Mouse (Mus musculus) forebrain, embryonic 11.5 days (tissue): ENCODE measurements around the gene Lemd2. TPM values are rescaled to one million over a fixed set of nuclear protein-coding genes. Genes with fewer than 3 reads are reported as not detected.

Experiments
- ATAC-seq: fragments of 200-750 bp; cut with Nextera tagmentation; replicated peaks from 2 replicates; pipeline ENCODE4 v1.8.0; 2017; ENCODE audit warnings: moderate TSS enrichment; ENCODE audit not compliant: low FRiP score
- DNase-seq: peaks from one replicate; pipeline ENCODE4 v3.0.0-alpha.2; 2017; ENCODE audit warnings: low spot score
- H3K27ac ChIP-seq: fragments of 300-500 bp; sonication (generic); 2 replicates; pipeline ENCODE4 v1.5.1; 2014; ENCODE audit warnings: low read depth, low read length
- H3K27me3 ChIP-seq: fragments of 300-500 bp; sonication (generic); 2 replicates; pipeline ENCODE4 v1.6.1; 2014; ENCODE audit warnings: mild to moderate bottlenecking, low read length, mixed read lengths; ENCODE audit not compliant: control insufficient read depth, insufficient read depth
- H3K36me3 ChIP-seq: fragments of 300-500 bp; sonication (generic); 2 replicates; pipeline ENCODE4 v1.6.1; 2014; ENCODE audit warnings: mild to moderate bottlenecking, low read length, moderate library complexity, mixed read lengths; ENCODE audit not compliant: control insufficient read depth, insufficient read depth
- H3K4me1 ChIP-seq: fragments of 300-500 bp; sonication (generic); replicated peaks from 2 replicates; pipeline ENCODE4 v1.6.1; 2014; ENCODE audit warnings: low read length, mixed read lengths; ENCODE audit not compliant: control insufficient read depth, insufficient read depth
- H3K4me2 ChIP-seq: fragments of 300-500 bp; sonication (generic); 2 replicates; pipeline ENCODE4 v1.6.1; 2014; ENCODE audit warnings: low read depth, mild to moderate bottlenecking, low read length, moderate library complexity, mixed read lengths; ENCODE audit not compliant: severe bottlenecking
- H3K4me3 ChIP-seq: fragments of 300-500 bp; sonication (generic); 2 replicates; pipeline ENCODE4 v1.5.1; 2014; ENCODE audit warnings: low read depth, low read length
- H3K9ac ChIP-seq: fragments of 300-500 bp; sonication (generic); 2 replicates; pipeline ENCODE4 v1.6.1; 2014; ENCODE audit warnings: low read length
- H3K9me3 ChIP-seq: fragments of 300-500 bp; sonication (generic); 2 replicates; pipeline ENCODE4 v1.6.1; 2016; ENCODE audit warnings: low read length, mixed read lengths; ENCODE audit not compliant: control insufficient read depth
- WGBS: fragments of 180-500 bp; shearing (Covaris S2); extraction: QIAGEN DNeasy Blood & Tissue Kit; methylation state at CpG from one replicate; pipeline ENCODE4 v1.1.7; 2014; 5-methylcytosine and 5-hydroxymethylcytosine counted together
- polyA plus RNA-seq: library from polyadenylated mRNA; unstranded; fragments of >200 nt; fragmentation: Nextera tagmentation; extraction: Ambion mirVana; gene quantifications from 2 replicates; pipeline ENCODE4 v1.2.1, GENCODE M21; 2014

Lemd2 gene
- polyA plus RNA-seq, 1 experiment from 2014 or later, result 18.1 TPM

DNA sequence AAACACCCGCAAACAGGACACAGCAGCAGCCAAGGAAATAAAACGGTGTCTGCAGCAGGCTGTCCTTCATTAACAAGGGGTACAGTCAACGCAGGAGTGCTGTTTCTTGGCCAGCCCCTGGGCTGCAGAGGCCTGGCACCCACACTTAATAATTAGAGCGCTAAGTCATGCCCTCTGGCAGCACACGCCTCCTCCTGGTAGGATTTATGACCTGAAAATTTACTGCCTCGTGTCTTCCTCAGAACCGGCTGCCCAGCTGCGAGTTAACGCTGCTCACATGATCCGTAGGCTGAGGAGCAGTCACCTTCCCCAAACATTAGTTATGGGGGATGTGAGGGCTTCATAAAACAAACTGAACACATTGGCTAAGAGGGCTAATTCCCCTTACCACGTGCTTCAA is 3.5 kb downstream of the Lemd2 start:
- H3K4me2 ChIP-seq, result no peak overlapping the region
- H3K36me3 ChIP-seq, result peaks cover 7% of the 10 kb centered on the region; the same call in 1 of the 2 replicates
- H3K27me3 ChIP-seq, result no peaks in the 10 kb centered on the region
- WGBS, result 93% methylated on average over 11 of the region's 11 CpGs
- H3K4me3 ChIP-seq, result no peak overlapping the region
- H3K9ac ChIP-seq, result no peak overlapping the region
- ATAC-seq, result no peak
- peaks cover 5% of the 10 kb centered on the region; the same call in 1 of the 2 replicates for H3K4me1 ChIP-seq
- no peak overlapping the region for H3K27ac ChIP-seq
- DNase-seq, result no peak
- H3K9me3 ChIP-seq, result no peaks in the 10 kb centered on the region

DNA sequence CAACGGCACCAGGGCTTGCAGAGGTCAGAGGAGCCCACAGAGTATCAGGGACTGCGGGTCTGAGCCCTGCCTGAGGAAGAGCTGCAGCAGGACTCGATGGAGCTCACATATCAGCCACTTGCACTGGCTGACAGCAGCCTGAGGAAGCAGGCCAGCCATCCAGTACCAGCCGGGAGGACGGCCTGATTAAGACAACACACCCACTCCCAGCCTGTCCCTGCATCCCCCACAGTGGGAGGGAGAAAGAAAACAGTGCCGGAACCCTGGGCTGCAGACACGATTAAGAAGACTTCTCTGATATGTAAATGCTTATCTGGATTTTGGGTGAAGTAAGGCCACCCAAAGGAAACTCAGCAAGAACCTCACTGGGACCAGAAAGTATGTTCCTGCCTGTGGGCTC is 4.4 kb downstream of the Lemd2 start:
- Histone ChIP-seq H3K9ac (no peak overlapping the region), H3K27ac (no peak overlapping the region), H3K27me3 (no peaks in the 10 kb centered on the region), H3K4me3 (no peak overlapping the region), H3K9me3 (no peaks in the 10 kb centered on the region), H3K4me2 (no peak overlapping the region), H3K4me1 (peaks cover 4% of the 10 kb centered on the region; the same call in 1 of the 2 replicates), H3K36me3 (peaks cover 10% of the 10 kb centered on the region; the same call in 1 of the 2 replicates)
- 86% methylated on average over 7 of the region's 7 CpGs for WGBS
- DNase-seq (no peak), ATAC-seq (no peak)

DNA sequence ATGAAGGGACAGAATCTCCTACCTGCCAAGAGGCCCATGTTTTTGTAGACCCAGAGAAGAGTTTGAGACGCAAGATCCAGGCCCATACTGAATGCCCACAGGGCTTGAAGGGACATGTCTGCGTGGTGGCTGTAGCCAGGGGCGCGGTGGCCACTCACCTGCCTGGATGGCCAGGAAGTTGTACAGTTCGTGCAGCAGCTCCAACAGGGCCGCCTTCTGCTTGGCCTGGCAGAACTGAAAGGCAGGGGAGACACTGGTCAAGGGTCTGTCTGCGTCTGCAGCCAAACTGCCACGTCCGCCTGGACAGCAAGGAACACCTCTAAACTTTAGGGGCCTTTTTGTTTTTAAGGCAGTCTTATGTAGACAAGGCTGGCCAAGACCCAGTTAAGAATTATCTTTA is 5.1 kb downstream of the Lemd2 start:
- no peaks in the 10 kb centered on the region for H3K9me3 ChIP-seq
- H3K4me2 ChIP-seq, result no peak overlapping the region
- H3K27ac ChIP-seq, result no peak overlapping the region
- H3K9ac ChIP-seq, result no peak overlapping the region
- no peak for ATAC-seq
- H3K4me1 ChIP-seq, result peaks cover 2% of the 10 kb centered on the region; the same call in 1 of the 2 replicates
- no peaks in the 10 kb centered on the region for H3K27me3 ChIP-seq
- peaks cover 10% of the 10 kb centered on the region; the same call in 1 of the 2 replicates for H3K36me3 ChIP-seq
- no peak for DNase-seq
- H3K4me3 ChIP-seq, result no peak overlapping the region
- 97% methylated on average over 9 of the region's 9 CpGs for WGBS

DNA sequence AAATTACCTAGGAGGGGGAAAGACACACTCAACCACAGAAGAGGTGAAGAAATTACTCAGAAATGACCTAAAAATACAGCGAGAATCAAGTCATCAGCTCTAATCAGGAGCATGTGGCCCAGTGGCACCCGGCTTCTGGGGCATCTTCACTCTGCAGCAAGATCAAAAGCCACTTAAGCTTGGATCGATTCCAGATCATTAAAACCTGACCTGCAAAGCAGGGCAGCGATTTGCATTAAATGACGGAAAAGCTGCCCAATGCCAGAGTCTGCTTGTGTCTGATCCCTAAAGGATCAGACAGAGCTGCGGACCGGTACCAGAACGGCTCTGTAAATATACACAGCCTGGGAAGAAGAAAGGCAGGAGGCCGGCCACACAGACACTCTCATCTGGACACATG is 8.1 kb downstream of the Lemd2 start:
- ATAC-seq (no peak), DNase-seq (no peak)
- Histone ChIP-seq H3K27me3 (no peaks in the 10 kb centered on the region), H3K9me3 (no peaks in the 10 kb centered on the region), H3K36me3 (peaks cover 17% of the 10 kb centered on the region; the same call in 1 of the 2 replicates), H3K4me3 (no peak overlapping the region), H3K27ac (no peak overlapping the region), H3K4me2 (no peak overlapping the region), H3K9ac (no peak overlapping the region), H3K4me1 (no peaks in the 10 kb centered on the region)
- 74% methylated on average over 9 of the region's 9 CpGs for WGBS

GRCm38 (mm10) chr17:27194258-27195185 is 9.7 kb downstream of the Lemd2 start:
- WGBS, result 51% methylated on average over 20 of the region's 20 CpGs
- Histone ChIP-seq H3K9ac (no peak overlapping the region), H3K4me2 (no peak overlapping the region), H3K9me3 (no peaks in the 10 kb centered on the region), H3K4me3 (no peak overlapping the region), H3K36me3 (peaks cover 16% of the 10 kb centered on the region; the same call in 1 of the 2 replicates), H3K27ac (no peak overlapping the region), H3K27me3 (no peaks in the 10 kb centered on the region), H3K4me1 (peaks cover 2% of the 10 kb centered on the region; the same call in 1 of the 2 replicates)
- ATAC-seq (no peak), DNase-seq (no peak)

- Histone ChIP-seq H3K9me3 (no peaks in the 10 kb centered on the region), H3K4me2 (no peak overlapping the region), H3K27ac (no peak overlapping the region), H3K27me3 (no peaks in the 10 kb centered on the region), H3K4me3 (no peak overlapping the region), H3K9ac (no peak overlapping the region), H3K4me1 (peaks cover 3% of the 10 kb centered on the region), H3K36me3 (peaks cover 10% of the 10 kb centered on the region; the same call in 1 of the 2 replicates)
- no peak for DNase-seq
- 94% methylated on average over 5 of the region's 5 CpGs for WGBS
- no peak for ATAC-seq
Observed at GRCm38 (mm10) chr17:27191804-27192203, 12.5 kb downstream of the Lemd2 start.

GRCm38 (mm10) chr17:27191189-27191588 is 13.1 kb downstream of the Lemd2 start:
- Histone ChIP-seq H3K4me2 (no peak overlapping the region), H3K4me1 (peaks cover 3% of the 10 kb centered on the region), H3K4me3 (no peak overlapping the region), H3K9ac (no peak overlapping the region), H3K27me3 (no peaks in the 10 kb centered on the region), H3K9me3 (no peaks in the 10 kb centered on the region), H3K27ac (no peak overlapping the region), H3K36me3 (peaks cover 10% of the 10 kb centered on the region; the same call in 1 of the 2 replicates)
- WGBS, result 88% methylated on average over 6 of the region's 6 CpGs
- DNase-seq, result no peak
- no peak for ATAC-seq

- Histone ChIP-seq H3K27ac (no peak overlapping the region), H3K27me3 (no peaks in the 10 kb centered on the region), H3K4me2 (no peak overlapping the region), H3K9ac (no peak overlapping the region), H3K9me3 (no peaks in the 10 kb centered on the region), H3K4me1 (peaks cover 3% of the 10 kb centered on the region), H3K36me3 (peaks cover 6% of the 10 kb centered on the region; the same call in 1 of the 2 replicates), H3K4me3 (no peak overlapping the region)
- WGBS, result 25% methylated on average over 10 of the region's 10 CpGs
- peak; percentile 46 for ATAC-seq
- peak; percentile 83 for DNase-seq
Observed at GRCm38 (mm10) chr17:27189640-27190216, 14.5 kb downstream of the Lemd2 start.
